Mouse (Mus musculus): ENCODE measurements at regions not wholly inside any gene's neighbourhood (a gene's known extent, or its start where the extent isn't known, plus 50 kb on each side); places are given as distances from the start of the nearest gene placed in this dataset.

- Histone ChIP-seq H3K4me3 (ENCODE audit: insufficient read depth, low read depth, low read length) (no peak overlapping the region), H3K4me1 (ENCODE audit: control insufficient read depth, insufficient read depth, low read length) (peaks cover 3% of the 10 kb centered on the region; the same call in 1 of the 2 replicates), H3K27ac (ENCODE audit: insufficient read depth, low read depth, low read length) (no peak overlapping the region)
- TF ChIP-seq POLR2A (IDR thresholded peaks at IDR 0.05; ENCODE audit: insufficient read depth, low read depth, low read length) (no peak), CTCF (IDR thresholded peaks at IDR 0.05; ENCODE audit: insufficient read depth, low read depth, low read length) (no peak)
These were observed 432.3 kb downstream of the Cdh26 start for GRCm38 (mm10) chr2:178862620-178863019.

DNA sequence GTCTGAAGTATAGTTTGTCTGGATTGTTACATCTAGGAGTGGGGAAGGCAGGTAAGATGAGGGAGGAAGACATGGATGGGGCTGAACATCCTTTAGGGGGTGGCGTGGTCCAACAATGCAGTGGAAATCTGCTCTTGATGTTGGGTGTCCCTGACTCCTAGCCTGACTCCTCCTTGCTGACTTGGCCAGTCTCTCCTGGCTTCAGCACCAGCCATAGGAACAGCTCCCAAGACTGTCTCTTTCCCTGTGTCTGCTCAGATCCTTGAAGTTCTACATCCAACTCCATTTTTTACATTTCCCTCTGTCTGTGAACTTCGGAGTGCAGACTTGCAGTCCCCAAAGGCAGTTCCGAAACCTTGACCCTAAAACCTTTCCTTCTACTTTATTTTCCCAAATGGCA lies 436.8 kb downstream of the Cdh26 start:
- Histone ChIP-seq H3K4me1 (ENCODE audit: control insufficient read depth, insufficient read depth, low read length) (peaks cover 3% of the 10 kb centered on the region; the same call in 1 of the 2 replicates), H3K27ac (ENCODE audit: insufficient read depth, low read depth, low read length) (no peak overlapping the region), H3K4me3 (ENCODE audit: insufficient read depth, low read depth, low read length) (no peak overlapping the region)
- 89% methylated on average over 3 of the region's 3 CpGs for WGBS
- TF ChIP-seq CTCF (IDR thresholded peaks at IDR 0.05; ENCODE audit: insufficient read depth, low read depth, low read length) (no peak), POLR2A (IDR thresholded peaks at IDR 0.05; ENCODE audit: insufficient read depth, low read depth, low read length) (no peak)

GRCm38 (mm10) chr2:178869160-178869559 lies 438.8 kb downstream of the Cdh26 start:
- WGBS = 82% methylated on average over 3 of the region's 3 CpGs
- no peak overlapping the region for H3K4me3 ChIP-seq (ENCODE audit: insufficient read depth, low read depth, low read length)
- H3K4me1 ChIP-seq (ENCODE audit: control insufficient read depth, insufficient read depth, low read length) = 0 out of 2 replicates have a peak, but pooled peaks cover 3% of the 10 kb centered on the region
- no peak overlapping the region for H3K27ac ChIP-seq (ENCODE audit: insufficient read depth, low read depth, low read length)
- no peak for TF ChIP-seq CTCF (IDR thresholded peaks at IDR 0.05; ENCODE audit: insufficient read depth, low read depth, low read length)
- no peak for TF ChIP-seq POLR2A (IDR thresholded peaks at IDR 0.05; ENCODE audit: insufficient read depth, low read depth, low read length)

DNA sequence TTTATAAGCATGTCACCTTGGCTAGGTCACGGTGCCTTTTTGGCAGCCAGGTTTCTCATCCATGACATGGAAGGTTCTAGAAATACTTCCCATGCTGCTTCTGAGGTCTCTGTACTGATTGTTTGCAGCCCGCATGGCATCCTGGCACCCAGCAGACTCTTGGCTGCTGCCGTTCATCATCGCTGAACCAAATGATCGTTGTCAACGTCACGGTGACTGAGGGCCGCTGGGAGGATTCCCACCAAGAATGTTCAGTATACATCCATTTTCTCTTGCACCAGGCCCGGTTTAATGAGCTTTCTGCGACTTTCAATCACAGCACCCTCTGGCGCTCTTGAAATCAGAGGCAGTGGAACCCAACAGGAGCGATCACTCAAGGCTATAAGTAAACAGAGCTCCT lies 448.1 kb downstream of the Cdh26 start:
- 71% methylated on average over 12 of the region's 12 CpGs for WGBS
- Histone ChIP-seq H3K27ac (ENCODE audit: insufficient read depth, low read depth, low read length) (no peak overlapping the region), H3K4me3 (ENCODE audit: insufficient read depth, low read depth, low read length) (no peak overlapping the region), H3K4me1 (ENCODE audit: control insufficient read depth, insufficient read depth, low read length) (no peaks in the 10 kb centered on the region)
- TF ChIP-seq POLR2A (IDR thresholded peaks at IDR 0.05; ENCODE audit: insufficient read depth, low read depth, low read length) = no peak
- no peak for TF ChIP-seq CTCF (IDR thresholded peaks at IDR 0.05; ENCODE audit: insufficient read depth, low read depth, low read length)

DNA sequence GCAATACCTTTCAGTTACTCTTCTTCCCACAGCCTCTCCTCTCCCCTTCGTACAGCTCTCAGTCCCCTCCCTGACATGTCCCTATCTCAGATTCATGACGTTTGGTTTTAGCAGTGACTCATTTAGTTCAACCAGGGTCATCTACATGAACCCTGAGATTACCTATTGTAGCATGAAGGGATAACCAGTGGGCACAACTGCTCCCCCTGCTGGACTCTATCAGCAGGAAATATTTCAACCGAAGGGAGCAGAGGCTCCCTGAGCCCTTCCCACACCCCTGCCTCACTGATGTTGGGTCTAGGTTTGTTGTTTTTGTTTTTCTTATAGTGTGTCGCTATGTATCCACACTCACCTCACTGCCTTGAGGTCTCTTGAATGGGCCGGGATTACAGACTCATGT lies 455.4 kb downstream of the Cdh26 start:
- WGBS = 61% methylated on average over 5 of the region's 5 CpGs
- H3K4me3 ChIP-seq (ENCODE audit: insufficient read depth, low read depth, low read length) = no peak overlapping the region
- no peak for TF ChIP-seq CTCF (IDR thresholded peaks at IDR 0.05; ENCODE audit: insufficient read depth, low read depth, low read length)
- no peak for TF ChIP-seq POLR2A (IDR thresholded peaks at IDR 0.05; ENCODE audit: insufficient read depth, low read depth, low read length)
- no peak overlapping the region for H3K27ac ChIP-seq (ENCODE audit: insufficient read depth, low read depth, low read length)
- no peaks in the 10 kb centered on the region for H3K4me1 ChIP-seq (ENCODE audit: control insufficient read depth, insufficient read depth, low read length)

- no peak overlapping the region for H3K4me3 ChIP-seq (ENCODE audit: insufficient read depth, low read depth, low read length)
- TF ChIP-seq CTCF (IDR thresholded peaks at IDR 0.05; ENCODE audit: insufficient read depth, low read depth, low read length) = no peak
- TF ChIP-seq POLR2A (IDR thresholded peaks at IDR 0.05; ENCODE audit: insufficient read depth, low read depth, low read length) = no peak
- WGBS = 50% methylated on average over 6 of the region's 6 CpGs
- H3K27ac ChIP-seq (ENCODE audit: insufficient read depth, low read depth, low read length) = no peak overlapping the region
- H3K4me1 ChIP-seq (ENCODE audit: control insufficient read depth, insufficient read depth, low read length) = no peaks in the 10 kb centered on the region
These were observed 458.4 kb downstream of the Cdh26 start for GRCm38 (mm10) chr2:178888704-178889103.

- TF ChIP-seq POLR2A (IDR thresholded peaks at IDR 0.05; ENCODE audit: insufficient read depth, low read depth, low read length) = no peak
- TF ChIP-seq CTCF (IDR thresholded peaks at IDR 0.05; ENCODE audit: insufficient read depth, low read depth, low read length) = no peak
- Histone ChIP-seq H3K27ac (ENCODE audit: insufficient read depth, low read depth, low read length) (no peak overlapping the region), H3K4me1 (ENCODE audit: control insufficient read depth, insufficient read depth, low read length) (no peaks in the 10 kb centered on the region), H3K4me3 (ENCODE audit: insufficient read depth, low read depth, low read length) (no peak overlapping the region)
- 96% methylated on average over 5 of the region's 5 CpGs for WGBS
These were observed 472.1 kb downstream of the Cdh26 start for GRCm38 (mm10) chr2:178902397-178902796.

- TF ChIP-seq CTCF (IDR thresholded peaks at IDR 0.05; ENCODE audit: insufficient read depth, low read depth, low read length) = no peak
- TF ChIP-seq POLR2A (IDR thresholded peaks at IDR 0.05; ENCODE audit: insufficient read depth, low read depth, low read length) = no peak
- 39% methylated on average over 7 of the region's 7 CpGs for WGBS
- Histone ChIP-seq H3K27ac (ENCODE audit: insufficient read depth, low read depth, low read length) (no peak overlapping the region), H3K4me1 (ENCODE audit: control insufficient read depth, insufficient read depth, low read length) (no peaks in the 10 kb centered on the region), H3K4me3 (ENCODE audit: insufficient read depth, low read depth, low read length) (no peak overlapping the region)
These were observed 479.0 kb downstream of the Cdh26 start for GRCm38 (mm10) chr2:178909325-178909724.

GRCm38 (mm10) chr2:178911646-178912045 lies 481.3 kb downstream of the Cdh26 start:
- TF ChIP-seq CTCF (IDR thresholded peaks at IDR 0.05; ENCODE audit: insufficient read depth, low read depth, low read length) (no peak), POLR2A (IDR thresholded peaks at IDR 0.05; ENCODE audit: insufficient read depth, low read depth, low read length) (no peak)
- WGBS = 84% methylated on average over 3 of the region's 3 CpGs
- Histone ChIP-seq H3K4me1 (ENCODE audit: control insufficient read depth, insufficient read depth, low read length) (no peaks in the 10 kb centered on the region), H3K4me3 (ENCODE audit: insufficient read depth, low read depth, low read length) (no peak overlapping the region), H3K27ac (ENCODE audit: insufficient read depth, low read depth, low read length) (no peak overlapping the region)
